Mouse (Mus musculus) heart, embryonic 15.5 days (tissue): ENCODE measurements at regions not wholly inside any gene's neighbourhood (a gene's known extent, or its start where the extent isn't known, plus 50 kb on each side); places are given as distances from the start of the nearest gene placed in this dataset.
A peak's percentile ranks its signal among the peaks of the same experiment; 100 is the strongest.

Experiments
- ATAC-seq: fragments of 200-750 bp; cut with Nextera tagmentation; replicated peaks from 2 replicates; pipeline ENCODE4 v1.8.0; 2017; ENCODE audit warnings: low read depth, moderate TSS enrichment; ENCODE audit not compliant: insufficient number of reproducible peaks, insufficient read depth, low FRiP score
- H3K27ac ChIP-seq: fragments of 300-500 bp; sonication (generic); 2 replicates; pipeline ENCODE4 v1.5.1; 2015; ENCODE audit warnings: mild to moderate bottlenecking, inconsistent platforms
- H3K27me3 ChIP-seq: fragments of 300-500 bp; sonication (generic); 2 replicates; pipeline ENCODE4 v1.6.1; 2015; ENCODE audit warnings: inconsistent platforms
- H3K36me3 ChIP-seq: fragments of 300-500 bp; sonication (generic); 2 replicates; pipeline ENCODE4 v1.6.1; 2015; ENCODE audit warnings: mild to moderate bottlenecking, inconsistent platforms
- H3K4me1 ChIP-seq: fragments of 300-500 bp; sonication (generic); replicated peaks from 2 replicates; pipeline ENCODE4 v1.6.1; 2015; ENCODE audit warnings: inconsistent platforms
- H3K4me2 ChIP-seq: fragments of 300-500 bp; sonication (generic); 2 replicates; pipeline ENCODE4 v1.6.1; 2015; ENCODE audit warnings: inconsistent platforms, mild to moderate bottlenecking, moderate library complexity
- H3K4me3 ChIP-seq: fragments of 300-500 bp; sonication (generic); 2 replicates; pipeline ENCODE4 v1.5.1; 2015; ENCODE audit warnings: mild to moderate bottlenecking, inconsistent platforms
- H3K9ac ChIP-seq: fragments of 300-500 bp; sonication (generic); 2 replicates; pipeline ENCODE4 v1.6.1; 2015; ENCODE audit warnings: mild to moderate bottlenecking, inconsistent platforms
- H3K9me3 ChIP-seq: fragments of 300-500 bp; sonication (generic); replicated peaks from 2 replicates; pipeline ENCODE4 v1.6.1; 2016; ENCODE audit warnings: inconsistent platforms
- WGBS: fragments of 180-500 bp; shearing (Covaris S2); methylation state at CpG from one replicate; pipeline ENCODE4 v1.1.7; 2015; ENCODE audit warnings: mixed read lengths; 5-methylcytosine and 5-hydroxymethylcytosine counted together

- Histone ChIP-seq H3K36me3 (no peaks in the 10 kb centered on the region), H3K4me3 (no peak overlapping the region), H3K4me2 (no peak overlapping the region), H3K9me3 (no peaks in the 10 kb centered on the region), H3K27ac (no peak overlapping the region), H3K27me3 (no peaks in the 10 kb centered on the region), H3K9ac (no peak overlapping the region), H3K4me1 (no peaks in the 10 kb centered on the region)
- WGBS, result 97% methylated on average over 1 of the region's 1 CpGs
- ATAC-seq, result no peak
Observed at GRCm38 (mm10) chr16:24305391-24305790, 87.9 kb upstream of the Lpp start.

- Histone ChIP-seq H3K9me3 (no peaks in the 10 kb centered on the region), H3K9ac (no peak overlapping the region), H3K27me3 (no peaks in the 10 kb centered on the region), H3K4me2 (no peak overlapping the region), H3K4me3 (no peak overlapping the region), H3K36me3 (no peaks in the 10 kb centered on the region), H3K27ac (no peak overlapping the region), H3K4me1 (0 out of 2 replicates have a peak, but pooled peaks cover 8% of the 10 kb centered on the region)
- 51% methylated on average over 3 of the region's 3 CpGs for WGBS
- ATAC-seq, result no peak
Observed at GRCm38 (mm10) chr16:24296790-24297189, 96.5 kb upstream of the Lpp start.

- Histone ChIP-seq H3K27ac (no peak overlapping the region), H3K4me1 (0 out of 2 replicates have a peak, but pooled peaks cover 8% of the 10 kb centered on the region), H3K27me3 (no peaks in the 10 kb centered on the region), H3K9ac (no peak overlapping the region), H3K9me3 (no peaks in the 10 kb centered on the region), H3K36me3 (no peaks in the 10 kb centered on the region), H3K4me3 (no peak overlapping the region), H3K4me2 (no peak overlapping the region)
- no peak for ATAC-seq
- WGBS, result 44% methylated on average over 7 of the region's 7 CpGs
Observed at GRCm38 (mm10) chr16:24295626-24296440, 97.5 kb upstream of the Lpp start.

GRCm38 (mm10) chr16:24284215-24284614, 109.1 kb upstream of the Lpp start:
- H3K9ac ChIP-seq, result no peak overlapping the region
- peaks cover 12% of the 10 kb centered on the region for H3K4me1 ChIP-seq
- no peaks in the 10 kb centered on the region for H3K9me3 ChIP-seq
- no peaks in the 10 kb centered on the region for H3K36me3 ChIP-seq
- H3K4me2 ChIP-seq, result no peak overlapping the region
- H3K27ac ChIP-seq, result no peak overlapping the region
- 30% methylated on average over 3 of the region's 3 CpGs for WGBS
- no peak overlapping the region for H3K4me3 ChIP-seq
- no peaks in the 10 kb centered on the region for H3K27me3 ChIP-seq
- no peak for ATAC-seq

GRCm38 (mm10) chr16:24282194-24282683, 111.1 kb upstream of the Lpp start:
- Histone ChIP-seq H3K27me3 (no peaks in the 10 kb centered on the region), H3K4me1 (peaks cover 12% of the 10 kb centered on the region), H3K36me3 (no peaks in the 10 kb centered on the region), H3K9ac (no peak overlapping the region), H3K4me2 (no peak overlapping the region), H3K27ac (peak overlapping the region; percentile 40), H3K4me3 (no peak overlapping the region), H3K9me3 (no peaks in the 10 kb centered on the region)
- ATAC-seq, result peak; percentile 93
- 11% methylated on average over 6 of the region's 6 CpGs for WGBS

GRCm38 (mm10) chr16:24281561-24281960, 111.7 kb upstream of the Lpp start:
- 84% methylated on average over 5 of the region's 5 CpGs for WGBS
- Histone ChIP-seq H3K27me3 (no peaks in the 10 kb centered on the region), H3K36me3 (no peaks in the 10 kb centered on the region), H3K4me1 (peaks cover 12% of the 10 kb centered on the region), H3K4me2 (no peak overlapping the region), H3K4me3 (no peak overlapping the region), H3K9me3 (no peaks in the 10 kb centered on the region), H3K27ac (peak overlapping the region; percentile 40; the same call in 1 of the 2 replicates), H3K9ac (no peak overlapping the region)
- ATAC-seq, result no peak

GRCm38 (mm10) chr16:24277857-24278256, 115.5 kb upstream of the Lpp start:
- Histone ChIP-seq H3K9me3 (no peaks in the 10 kb centered on the region), H3K4me1 (peaks cover 12% of the 10 kb centered on the region), H3K9ac (no peak overlapping the region), H3K4me2 (no peak overlapping the region), H3K27ac (no peak overlapping the region), H3K27me3 (no peaks in the 10 kb centered on the region; the same call in 1 of the 2 replicates), H3K4me3 (no peak overlapping the region), H3K36me3 (no peaks in the 10 kb centered on the region)
- ATAC-seq, result no peak
- WGBS, result 82% methylated on average over 7 of the region's 7 CpGs

- WGBS, result 88% methylated on average over 6 of the region's 6 CpGs
- Histone ChIP-seq H3K9me3 (no peaks in the 10 kb centered on the region), H3K36me3 (no peaks in the 10 kb centered on the region), H3K4me1 (no peaks in the 10 kb centered on the region), H3K27me3 (no peaks in the 10 kb centered on the region), H3K9ac (no peak overlapping the region), H3K4me3 (no peak overlapping the region), H3K4me2 (no peak overlapping the region), H3K27ac (no peak overlapping the region)
- ATAC-seq, result no peak
Observed at GRCm38 (mm10) chr16:24262701-24263100, 130.6 kb upstream of the Lpp start.

GRCm38 (mm10) chr16:24259711-24260230, 133.5 kb upstream of the Lpp start:
- 76% methylated on average over 3 of the region's 3 CpGs for WGBS
- Histone ChIP-seq H3K9ac (no peak overlapping the region), H3K4me1 (no peaks in the 10 kb centered on the region), H3K9me3 (no peaks in the 10 kb centered on the region), H3K4me2 (no peak overlapping the region), H3K27me3 (no peaks in the 10 kb centered on the region), H3K4me3 (no peak overlapping the region), H3K36me3 (no peaks in the 10 kb centered on the region), H3K27ac (no peak overlapping the region; the same call in 1 of the 2 replicates)
- ATAC-seq, result no peak

- H3K9me3 ChIP-seq, result no peaks in the 10 kb centered on the region
- H3K4me3 ChIP-seq, result no peak overlapping the region
- H3K27ac ChIP-seq, result no peak overlapping the region
- no peaks in the 10 kb centered on the region for H3K36me3 ChIP-seq
- H3K4me1 ChIP-seq, result no peaks in the 10 kb centered on the region
- no peak overlapping the region for H3K4me2 ChIP-seq
- no peak overlapping the region for H3K9ac ChIP-seq
- no peak for ATAC-seq
- 36% methylated on average over 1 of the region's 1 CpGs for WGBS
- H3K27me3 ChIP-seq, result no peaks in the 10 kb centered on the region
Observed at GRCm38 (mm10) chr16:24258991-24259390, 134.3 kb upstream of the Lpp start.

- no peak for ATAC-seq
- WGBS, result 78% methylated on average over 10 of the region's 10 CpGs
Observed at GRCm38 (mm10) chr16:24255037-24255436, 138.3 kb upstream of the Lpp start.

GRCm38 (mm10) chr16:24254590-24254989, 138.7 kb upstream of the Lpp start:
- ATAC-seq, result no peak
- H3K4me1 ChIP-seq, result no peaks in the 10 kb centered on the region
- H3K27me3 ChIP-seq, result no peaks in the 10 kb centered on the region
- no peaks in the 10 kb centered on the region for H3K9me3 ChIP-seq
- no peak overlapping the region for H3K9ac ChIP-seq
- H3K4me2 ChIP-seq, result no peak overlapping the region
- H3K4me3 ChIP-seq, result no peak overlapping the region
- no peak overlapping the region for H3K27ac ChIP-seq
- no peaks in the 10 kb centered on the region for H3K36me3 ChIP-seq

More at GRCm38 (mm10) chr16:24255037-24255436, 138.3 kb upstream of the Lpp start:
- Histone ChIP-seq H3K36me3 (no peaks in the 10 kb centered on the region), H3K4me2 (no peak overlapping the region), H3K9ac (no peak overlapping the region), H3K9me3 (no peaks in the 10 kb centered on the region), H3K4me1 (no peaks in the 10 kb centered on the region), H3K27ac (no peak overlapping the region), H3K27me3 (no peaks in the 10 kb centered on the region), H3K4me3 (no peak overlapping the region)
